Mouse (Mus musculus): Measurements from ENCODE around the gene Nid2.

GRCm38 (mm10) chr14:19739416-19740146 lies 11.5 kb upstream of the Nid2 start:
- TF ChIP-seq UBTF (IDR thresholded peaks at IDR 0.05; ENCODE audit: borderline replicate concordance, insufficient read depth, low read depth, low read length) (no peak), SIN3A (IDR thresholded peaks at IDR 0.05; ENCODE audit: low read length) (no peak), CTCF (IDR thresholded peaks at IDR 0.05 in 2 of 3, conservative IDR thresholded peaks at IDR 0.05 in 1 of 3; ENCODE audit: control insufficient read depth in 1 of 3, insufficient read depth in 1 of 3, low read depth in 2 of 3, low read length in 3 of 3, poor library complexity in 1 of 3, severe bottlenecking in 1 of 3) (no peak), SMC3 (IDR thresholded peaks at IDR 0.05; ENCODE audit: low read depth, low read length) (no peak), GABPA (IDR thresholded peaks at IDR 0.05; ENCODE audit: low read depth, low read length) (no peak), ELF1 (IDR thresholded peaks at IDR 0.05; ENCODE audit: low read depth, low read length) (no peak), EP300 (IDR thresholded peaks at IDR 0.05; ENCODE audit: low read depth in 1 of 2, low read length in 2 of 2) (no peak), POLR2A (IDR thresholded peaks at IDR 0.05; ENCODE audit: control insufficient read depth in 1 of 2, insufficient read depth in 1 of 2, low read depth in 1 of 2, low read length in 2 of 2, poor library complexity in 1 of 2) (no peak)

Data from MEL (cell line).